Mouse (Mus musculus) liver, postnatal 0 days (tissue): ENCODE measurements at regions not wholly inside any gene's neighbourhood (a gene's known extent, or its start where the extent isn't known, plus 50 kb on each side); places are given as distances from the start of the nearest gene placed in this dataset.

Experiments
- CTCF ChIP-seq: sonication (generic); IDR thresholded peaks from 2 replicates; pipeline ENCODE4 v1.5.1; 2016; ENCODE audit warnings: antibody characterized with exemption, low read depth
- EP300 ChIP-seq: IDR thresholded peaks from 2 replicates; pipeline ENCODE4 v1.6.1; 2016; ENCODE audit warnings: antibody characterized with exemption, low read depth, mild to moderate bottlenecking

DNA sequence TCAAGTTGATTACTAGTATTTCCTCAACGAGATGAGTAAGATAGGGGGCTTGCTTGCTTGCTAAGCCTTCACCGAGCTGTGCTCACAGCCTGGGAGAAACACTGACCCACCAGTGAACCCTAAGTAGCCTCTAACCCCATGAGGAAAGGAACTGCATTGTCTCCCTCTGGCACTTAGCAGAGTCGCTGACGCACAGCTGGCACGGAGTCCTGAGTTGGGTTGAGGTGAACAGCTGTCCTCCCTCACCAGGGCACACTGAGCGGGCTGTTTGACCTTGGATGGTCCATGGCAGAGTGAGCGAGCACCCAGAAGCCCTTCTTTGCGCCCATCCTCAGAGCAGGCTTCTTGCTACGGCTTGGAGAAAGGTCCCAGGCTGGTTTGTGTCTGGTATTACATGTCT, 88.0 kb downstream of the Zfp36l2 start:
- TF ChIP-seq CTCF = no peak
- no peak for TF ChIP-seq EP300
